ENCODE assay signal across 31 mouse cellular contexts in the genomic region with DNA sequence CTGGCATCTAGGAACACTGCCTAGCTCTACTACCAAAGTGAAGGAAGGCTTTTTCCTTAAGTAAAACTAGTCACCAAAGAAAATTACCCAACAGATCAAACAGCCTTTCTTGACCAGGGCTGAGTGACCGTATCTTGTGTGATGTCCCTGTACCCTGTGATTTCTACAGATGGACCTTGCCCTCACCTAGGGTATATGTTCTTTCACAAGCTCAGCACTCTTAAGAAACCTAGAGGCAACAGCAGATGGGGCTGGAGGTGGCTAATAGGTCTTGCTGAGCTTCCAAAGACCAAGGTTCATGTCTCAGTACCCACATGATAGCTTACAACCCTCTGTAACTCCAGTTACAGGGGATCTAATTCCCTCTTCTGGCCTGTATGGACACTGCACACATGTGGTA.
"Had no signal": no experiment of that assay in that cellular context is flagged by ENCODE, and none has a peak within 500 bp of the region (broad histone marks: within the 10 kb centered on the region; RNA-seq: fewer than 3 reads in every experiment).

No protein-coding gene starts in this region.

- ATAC-seq: liver, embryonic 12.5 days; liver, postnatal 0 days; lung, postnatal 0 days; midbrain, embryonic 13.5 days; midbrain, embryonic 15.5 days; midbrain, embryonic 16.5 days had no signal

- H3K9me3 ChIP-seq: limb, embryonic 10.5 days; limb, embryonic 12.5 days; limb, embryonic 13.5 days; limb, embryonic 15.5 days; liver, embryonic 12.5 days; liver, embryonic 13.5 days; liver, embryonic 15.5 days; lung, embryonic 15.5 days; megakaryocyte, embryonic 14.5 days; midbrain, embryonic 10.5 days; midbrain, embryonic 12.5 days; midbrain, embryonic 13.5 days; midbrain, embryonic 15.5 days had no signal

- H3K4me1 ChIP-seq: limb, embryonic 10.5 days; limb, embryonic 13.5 days; limb, embryonic 15.5 days; liver, embryonic 12.5 days; liver, embryonic 15.5 days; lung, embryonic 15.5 days; midbrain, embryonic 10.5 days; midbrain, embryonic 12.5 days; midbrain, embryonic 13.5 days; midbrain, embryonic 15.5 days had no signal

- H3K4me2 ChIP-seq: limb, embryonic 12.5 days; limb, embryonic 13.5 days; limb, embryonic 15.5 days; liver, embryonic 11.5 days; liver, embryonic 12.5 days; liver, embryonic 13.5 days; liver, embryonic 15.5 days; lung, embryonic 14.5 days; lung, embryonic 15.5 days; midbrain, embryonic 11.5 days; midbrain, embryonic 12.5 days; midbrain, embryonic 13.5 days; midbrain, embryonic 15.5 days had no signal

- H3K27ac ChIP-seq: limb, embryonic 10.5 days; limb, embryonic 12.5 days; limb, embryonic 13.5 days; limb, embryonic 15.5 days; liver, embryonic 12.5 days; liver, embryonic 13.5 days; liver, embryonic 14.5 days; liver, embryonic 15.5 days; lung, embryonic 15.5 days; macrophage; midbrain, embryonic 10.5 days; midbrain, embryonic 12.5 days; midbrain, embryonic 13.5 days; midbrain, embryonic 15.5 days had no signal

- H3K27me3 ChIP-seq: limb, embryonic 12.5 days; limb, embryonic 13.5 days; limb, embryonic 15.5 days; liver, embryonic 12.5 days; liver, embryonic 13.5 days; liver, embryonic 15.5 days; lung, embryonic 15.5 days; megakaryocyte, embryonic 14.5 days; midbrain, embryonic 12.5 days; midbrain, embryonic 13.5 days; midbrain, embryonic 15.5 days had no signal

- H3K4me3 ChIP-seq: limb, embryonic 10.5 days; limb, embryonic 12.5 days; limb, embryonic 13.5 days; limb, embryonic 15.5 days; liver, embryonic 12.5 days; liver, embryonic 13.5 days; liver, embryonic 15.5 days; lung, embryonic 15.5 days; megakaryocyte, embryonic 14.5 days; midbrain, embryonic 10.5 days; midbrain, embryonic 12.5 days; midbrain, embryonic 13.5 days; midbrain, embryonic 15.5 days; myocyte had no signal

- DNase-seq: left cerebral cortex, postnatal 4 days; liver; liver, embryonic 13.5 days; liver, postnatal 0 days; lung, adult 18-20 months; lung, adult 2 months; lung, embryonic 14.5 days; lung, postnatal 10 days; lung, postnatal 14 days; lung, postnatal 36 days; lung, postnatal 4 days; midbrain, embryonic 14.5 days had no signal

- H3K9ac ChIP-seq: limb, embryonic 12.5 days; limb, embryonic 13.5 days; limb, embryonic 15.5 days; liver, embryonic 12.5 days; liver, embryonic 13.5 days; liver, embryonic 14.5 days; liver, embryonic 15.5 days; liver, postnatal 0 days; lung, embryonic 14.5 days; lung, embryonic 15.5 days; midbrain, embryonic 12.5 days; midbrain, embryonic 13.5 days; midbrain, embryonic 15.5 days had no signal
